Mouse (Mus musculus): ENCODE data around the gene Yy2.

The Yy2 gene

GRCm38 (mm10) chrX:157568840-157569239, at the start of gene Yy2:
Yy2 (minus strand) TSS chrX:157568985.
- no peak for DNase-seq

- no peak for DNase-seq
Measured at GRCm38 (mm10) chrX:157612894-157613293, 44.1 kb upstream of the Yy2 start.

- DNase-seq: peak; percentile 33
Measured at GRCm38 (mm10) chrX:157601450-157601849, 32.7 kb upstream of the Yy2 start.

GRCm38 (mm10) chrX:157598186-157598996, 29.6 kb upstream of the Yy2 start, which contains the start of gene Mbtps2:
Mbtps2 (minus strand) TSS chrX:157598715.
- DNase-seq: peak; percentile 71

GRCm38 (mm10) chrX:157597585-157598185, 28.9 kb upstream of the Yy2 start:
- no peak for DNase-seq

- DNase-seq: no peak
Measured at GRCm38 (mm10) chrX:157596802-157597201, 28.0 kb upstream of the Yy2 start.

GRCm38 (mm10) chrX:157595927-157596326, 27.1 kb upstream of the Yy2 start:
- no peak for DNase-seq

GRCm38 (mm10) chrX:157594606-157595005, 25.8 kb upstream of the Yy2 start:
- DNase-seq: no peak

- DNase-seq: no peak
Measured at GRCm38 (mm10) chrX:157587001-157587400, 18.2 kb upstream of the Yy2 start.

GRCm38 (mm10) chrX:157586397-157586796, 17.6 kb upstream of the Yy2 start:
- peak; percentile 56 for DNase-seq

GRCm38 (mm10) chrX:157579108-157579614, 10.4 kb upstream of the Yy2 start:
- DNase-seq: no peak

GRCm38 (mm10) chrX:157574683-157575082, 5.9 kb upstream of the Yy2 start:
- DNase-seq: no peak

- DNase-seq: no peak
Measured at GRCm38 (mm10) chrX:157563794-157564193, 5.0 kb downstream of the Yy2 start.

- no peak for DNase-seq
Measured at GRCm38 (mm10) chrX:157547082-157547481, 21.7 kb downstream of the Yy2 start.

Measured in cerebellum, adult 8-10 months (tissue).